Mouse (Mus musculus) large intestine, adult 2 months (tissue): ENCODE results near the gene Traf3. TPM values are rescaled to one million over a fixed set of nuclear protein-coding genes. Genes with fewer than 3 reads are reported as not detected.
A peak's percentile ranks its signal among the peaks of the same experiment; 100 is the strongest.

ENCODE experiments used
- DNase-seq: peaks from one replicate; pipeline ENCODE4 v3.0.0-alpha.2; 2012; ENCODE audit warnings: low read depth, low spot score
- WGBS: fragments of 180-500 bp; shearing (Covaris S2); methylation state at CpG from one replicate; pipeline ENCODE4 v1.1.7; 2018; 5-methylcytosine and 5-hydroxymethylcytosine counted together
- polyA plus RNA-seq: library from polyadenylated mRNA; depleted of rRNA; stranded (reverse); fragments of >200 nt; gene quantifications from 2 replicates; pipeline ENCODE4 v1.2.3, GENCODE M21; 2012

Traf3 gene
- polyA plus RNA-seq, 1 experiment: 11.5 TPM

- DNase-seq: no peak
- WGBS: 88% methylated on average over 6 of the region's 6 CpGs
These were observed 13.6 kb upstream of the Traf3 start for GRCm38 (mm10) chr12:111152579-111152978.

GRCm38 (mm10) chr12:111152981-111153710, 13.0 kb upstream of the Traf3 start:
- DNase-seq: no peak
- WGBS: 58% methylated on average over 7 of the region's 7 CpGs

GRCm38 (mm10) chr12:111153946-111154345, 12.2 kb upstream of the Traf3 start:
- WGBS: 72% methylated on average over 5 of the region's 5 CpGs
- no peak for DNase-seq

GRCm38 (mm10) chr12:111154641-111155040, 11.5 kb upstream of the Traf3 start:
- 90% methylated on average over 6 of the region's 6 CpGs for WGBS
- DNase-seq: no peak

- DNase-seq: no peak
- WGBS: 93% methylated on average over 1 of the region's 1 CpGs
These were observed 10.4 kb upstream of the Traf3 start for GRCm38 (mm10) chr12:111155756-111156155.

GRCm38 (mm10) chr12:111159659-111160428, 6.3 kb upstream of the Traf3 start:
- WGBS: 17% methylated on average over 12 of the region's 12 CpGs
- DNase-seq: no peak

- DNase-seq: no peak
- 92% methylated on average over 10 of the region's 10 CpGs for WGBS
These were observed 5.3 kb upstream of the Traf3 start for GRCm38 (mm10) chr12:111160871-111161270.

- WGBS: 53% methylated on average over 7 of the region's 7 CpGs
- no peak for DNase-seq
These were observed 4.2 kb upstream of the Traf3 start for GRCm38 (mm10) chr12:111161943-111162311.

- no peak for DNase-seq
- 23% methylated on average over 16 of the region's 16 CpGs for WGBS
These were observed 3.7 kb upstream of the Traf3 start for GRCm38 (mm10) chr12:111162312-111163061.

- under 1% methylated on average over 13 of the region's 13 CpGs for WGBS
- DNase-seq: peak; percentile 83
These were observed 1.8 kb upstream of the Traf3 start for GRCm38 (mm10) chr12:111164310-111164751.

GRCm38 (mm10) chr12:111165146-111165812, 891 bp upstream of the Traf3 start:
- no peak for DNase-seq
- 62% methylated on average over 10 of the region's 10 CpGs for WGBS

GRCm38 (mm10) chr12:111166681-111167289, 615 bp downstream of the Traf3 start:
- DNase-seq: no peak
- WGBS: under 1% methylated on average over 48 of the region's 48 CpGs

GRCm38 (mm10) chr12:111168891-111169290, 2.7 kb downstream of the Traf3 start:
- DNase-seq: no peak
- WGBS: 78% methylated on average over 4 of the region's 4 CpGs

GRCm38 (mm10) chr12:111178772-111179171, 12.6 kb downstream of the Traf3 start:
- DNase-seq: no peak
- 82% methylated on average over 4 of the region's 4 CpGs for WGBS

GRCm38 (mm10) chr12:111181848-111182247, 15.7 kb downstream of the Traf3 start:
- no peak for DNase-seq
- 74% methylated on average over 5 of the region's 5 CpGs for WGBS

- no peak for DNase-seq
- 96% methylated on average over 6 of the region's 6 CpGs for WGBS
These were observed 16.2 kb downstream of the Traf3 start for GRCm38 (mm10) chr12:111182378-111182777.

GRCm38 (mm10) chr12:111184476-111184875, 18.3 kb downstream of the Traf3 start, which contains the start of gene 4930595D18Rik:
4930595D18Rik (minus strand) TSS chr12:111184491.
- DNase-seq: no peak
- 73% methylated on average over 5 of the region's 5 CpGs for WGBS

GRCm38 (mm10) chr12:111186986-111187385, 20.8 kb downstream of the Traf3 start:
- no peak for DNase-seq
- WGBS: 82% methylated on average over 3 of the region's 3 CpGs

GRCm38 (mm10) chr12:111188295-111188694, 22.1 kb downstream of the Traf3 start:
- 42% methylated on average over 4 of the region's 4 CpGs for WGBS
- no peak for DNase-seq
